Mouse (Mus musculus) ES-Bruce4 (cell line): Measurements from ENCODE around the gene Nptx1.

Source experiments
- CTCF ChIP-seq: IDR thresholded peaks from one replicate; pipeline ENCODE4 v1.8.1; 2011; ENCODE audit warnings: low read depth, low read length
- EP300 ChIP-seq: IDR thresholded peaks from 2 replicates; pipeline ENCODE4 v1.6.1; 2011; ENCODE audit warnings: low read depth, low read length; ENCODE audit not compliant: insufficient read depth

DNA sequence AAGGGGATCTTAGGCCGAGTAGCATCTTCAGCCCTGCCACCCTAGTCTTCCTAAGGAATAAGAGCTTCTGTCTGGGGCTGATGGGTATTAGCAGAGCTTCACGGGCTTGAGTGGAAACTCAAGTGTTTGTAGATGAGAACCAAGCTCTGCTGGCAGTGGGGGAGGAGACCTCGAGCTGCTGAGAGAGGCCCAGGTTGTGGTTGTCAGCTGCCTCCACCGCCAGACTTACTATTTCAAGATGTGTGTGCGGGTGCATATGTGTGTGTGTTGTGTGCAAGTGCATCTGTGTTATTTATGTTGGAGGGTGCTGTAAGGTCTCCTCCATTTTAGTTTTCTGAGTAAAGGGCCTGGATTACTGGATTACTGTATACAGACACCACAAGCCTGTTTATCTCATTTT is 39.6 kb upstream of the Nptx1 start:
- TF ChIP-seq CTCF: no peak
- no peak for TF ChIP-seq EP300
